Mouse (Mus musculus) liver, adult 2 months (tissue): ENCODE measurements around the gene Stk36. TPM values are rescaled to one million over a fixed set of nuclear protein-coding genes. Genes with fewer than 3 reads are reported as not detected.

Source experiments
- DNase-seq: peaks from one replicate; pipeline ENCODE4 v3.0.0-alpha.2; 2011; ENCODE audit warnings: low read depth, low spot score; ENCODE audit errors: extremely low read depth
- H3K27ac ChIP-seq: fragments of 200-500 bp; replicated peaks from 2 replicates; pipeline ENCODE4 v1.5.1; 2012; ENCODE audit warnings: low read depth, mild to moderate bottlenecking, control low read depth, inconsistent platforms, low read length; ENCODE audit not compliant: insufficient read depth
- H3K27me3 ChIP-seq: fragments of 200-500 bp; 2 replicates; pipeline ENCODE4 v1.6.1; 2012; ENCODE audit warnings: mild to moderate bottlenecking, moderate library complexity, low read length, inconsistent platforms; ENCODE audit not compliant: control insufficient read depth, insufficient read depth
- H3K36me3 ChIP-seq: fragments of 200-500 bp; 2 replicates; pipeline ENCODE4 v1.6.1; 2012; ENCODE audit warnings: low read length, inconsistent platforms; ENCODE audit not compliant: control insufficient read depth, insufficient read depth
- H3K4me1 ChIP-seq: fragments of 200-500 bp; 2 replicates; pipeline ENCODE4 v1.6.1; 2011; ENCODE audit warnings: low read length; ENCODE audit not compliant: control insufficient read depth, insufficient read depth
- H3K4me3 ChIP-seq: fragments of 200-500 bp; 2 replicates; pipeline ENCODE4 v1.5.1; 2011; ENCODE audit warnings: low read depth, mild to moderate bottlenecking, control low read depth, low read length, moderate library complexity; ENCODE audit not compliant: insufficient read depth
- H3K79me2 ChIP-seq: fragments of 200-500 bp; 2 replicates; pipeline ENCODE4 v1.6.1; 2012; ENCODE audit warnings: inconsistent platforms, mild to moderate bottlenecking, low read length, moderate library complexity; ENCODE audit not compliant: control insufficient read depth, insufficient read depth
- H3K9ac ChIP-seq: fragments of 200-500 bp; 2 replicates; pipeline ENCODE4 v1.6.1; 2012; ENCODE audit warnings: low read depth, mild to moderate bottlenecking, control low read depth, inconsistent platforms, low read length
- CTCF ChIP-seq: fragments of 200-500 bp; IDR thresholded peaks from 2 replicates; pipeline ENCODE4 v1.5.1; 2011; ENCODE audit warnings: low read depth, low read length, control low read depth
- POLR2A ChIP-seq: fragments of 200-500 bp; IDR thresholded peaks from 2 replicates; pipeline ENCODE4 v1.6.1; 2011; ENCODE audit warnings: low read length, control low read depth; ENCODE audit not compliant: insufficient read depth; ENCODE audit errors: extremely low read depth
- WGBS: fragments of 180-500 bp; shearing (Covaris S2); methylation state at CpG from one replicate; pipeline ENCODE4 v1.1.7; 2018; 5-methylcytosine and 5-hydroxymethylcytosine counted together
- polyA plus RNA-seq: library from polyadenylated mRNA; depleted of rRNA; stranded (reverse); fragments of >200 nt; gene quantifications from 2 replicates; pipeline ENCODE4 v1.2.3, GENCODE M21; 2012; rRNA removed
- total RNA-seq: library from RNA; depleted of rRNA; stranded (reverse); fragments of >200 nt; gene quantifications from 2 replicates; pipeline ENCODE4 v1.2.3, GENCODE M21; 2014; rRNA removed

The Stk36 gene
- total and polyA plus RNA-seq, 2 experiments = 0.37 to 0.84 TPM

DNA sequence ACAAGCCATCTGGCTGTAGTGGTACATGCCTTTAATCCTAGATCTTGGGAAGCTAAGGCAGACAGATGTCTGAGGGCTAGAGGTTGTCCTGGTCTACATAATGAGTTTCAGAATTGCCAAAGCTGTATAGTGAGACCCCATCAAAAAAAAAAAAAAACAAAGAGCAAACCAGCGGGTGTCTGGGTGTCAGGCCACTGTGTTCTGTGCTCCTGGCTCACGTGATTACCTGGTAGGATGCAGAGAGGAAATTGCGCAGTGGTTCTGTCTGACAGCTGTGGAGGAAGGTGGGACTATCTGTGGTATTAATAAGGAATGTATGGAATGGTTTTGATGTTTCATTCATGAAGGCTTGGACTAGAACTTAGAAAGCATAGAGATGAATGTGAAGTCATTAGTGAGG, 75.6 kb downstream of the Stk36 start:
- H3K4me1 ChIP-seq = no peaks in the 10 kb centered on the region
- WGBS = 94% methylated on average over 3 of the region's 3 CpGs
- DNase-seq = no peak

DNA sequence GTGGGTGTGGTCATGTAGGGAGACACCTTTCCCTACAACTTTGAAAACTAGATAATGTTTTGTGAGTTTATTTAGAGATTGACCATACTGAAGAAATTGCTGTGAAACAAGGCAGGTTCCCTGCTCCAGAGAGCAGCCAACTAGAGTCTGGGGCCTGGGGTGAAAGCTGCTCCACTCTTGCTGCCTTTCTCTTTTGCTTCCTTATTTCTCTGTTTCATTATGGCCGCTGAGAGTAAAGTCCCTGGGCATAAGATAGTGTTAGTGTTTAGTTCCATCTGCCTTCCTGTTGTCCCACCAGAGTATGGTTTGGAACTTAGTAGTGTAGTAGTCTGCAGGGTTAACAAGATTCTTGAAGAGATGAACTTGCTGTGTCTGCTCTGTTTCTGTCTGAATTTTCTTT, 76.6 kb downstream of the Stk36 start:
- TF ChIP-seq CTCF (no peak), POLR2A (no peak)
- Histone ChIP-seq H3K79me2 (no peaks in the 10 kb centered on the region), H3K4me3 (no peak overlapping the region), H3K4me1 (no peaks in the 10 kb centered on the region), H3K36me3 (peaks cover 18% of the 10 kb centered on the region), H3K9ac (no peak overlapping the region), H3K27me3 (no peaks in the 10 kb centered on the region), H3K27ac (no peak overlapping the region)
- WGBS = 77% methylated on average over 1 of the region's 1 CpGs
- no peak for DNase-seq

More for the DNA sequence above, 75.6 kb downstream of the Stk36 start:
- peaks cover 17% of the 10 kb centered on the region for H3K36me3 ChIP-seq
- no peaks in the 10 kb centered on the region for H3K27me3 ChIP-seq
- TF ChIP-seq POLR2A = no peak
- TF ChIP-seq CTCF = no peak
- H3K4me3 ChIP-seq = no peak overlapping the region
- no peak overlapping the region for H3K9ac ChIP-seq
- H3K79me2 ChIP-seq = no peaks in the 10 kb centered on the region
- no peak overlapping the region for H3K27ac ChIP-seq

Other genes with a start within 250 kb of the Stk36 start
- gene Catip, start 239.3 kb upstream of the Stk36 start, total RNA-seq = 0.09 TPM in 1 of 2 replicates, not detected in the other
- gene Catip, start 239.3 kb upstream of the Stk36 start, polyA plus RNA-seq = 0.09 TPM in 1 of 2 replicates, not detected in the other
- gene Slc11a1, start 226.2 kb upstream of the Stk36 start, total RNA-seq = 17.5 and 23.4 TPM in 2 replicates
- 10.8 and 21.4 TPM in 2 replicates for gene Slc11a1, start 226.2 kb upstream of the Stk36 start, polyA plus RNA-seq
- 27.1 and 41.9 TPM in 2 replicates for gene Ctdsp1, start 209.9 kb upstream of the Stk36 start, total RNA-seq
- 167 and 185 TPM in 2 replicates for gene Ctdsp1, start 209.9 kb upstream of the Stk36 start, polyA plus RNA-seq
- 0.13 and 0.18 TPM in 2 replicates for gene Vil1, start 192.1 kb upstream of the Stk36 start, total RNA-seq
- gene Vil1, start 192.1 kb upstream of the Stk36 start, polyA plus RNA-seq = 0.22 and 0.26 TPM in 2 replicates
- 8.5 and 10.5 TPM in 2 replicates for gene Cnot9, start 95.4 kb upstream of the Stk36 start, total RNA-seq
- 9.6 and 10.7 TPM in 2 replicates for gene Cnot9, start 95.4 kb upstream of the Stk36 start, polyA plus RNA-seq
- not detected in 2 replicates for gene Plcd4, start 58.6 kb upstream of the Stk36 start, total RNA-seq
- not detected in 2 replicates for gene Plcd4, start 58.6 kb upstream of the Stk36 start, polyA plus RNA-seq
- gene Usp37, start 57.2 kb upstream of the Stk36 start, total RNA-seq = 5.3 and 8.8 TPM in 2 replicates
- 1.0 and 1.4 TPM in 2 replicates for gene Usp37, start 57.2 kb upstream of the Stk36 start, polyA plus RNA-seq
- gene Zfp142, start 13.2 kb upstream of the Stk36 start, total RNA-seq = 2.0 and 2.6 TPM in 2 replicates
- gene Zfp142, start 13.2 kb upstream of the Stk36 start, polyA plus RNA-seq = 2.9 and 4.7 TPM in 2 replicates
- 11.6 and 12.4 TPM in 2 replicates for gene Bcs1l, start 13.2 kb upstream of the Stk36 start, total RNA-seq
- 17.8 and 18.3 TPM in 2 replicates for gene Bcs1l, start 13.2 kb upstream of the Stk36 start, polyA plus RNA-seq
- gene Rnf25, start within 50 bp of the Stk36 start, total RNA-seq = 11.9 and 13.5 TPM in 2 replicates
- gene Rnf25, start within 50 bp of the Stk36 start, polyA plus RNA-seq = 28.0 and 34.8 TPM in 2 replicates
- 8.6 and 11.1 TPM in 2 replicates for gene Ttll4, start 60.3 kb downstream of the Stk36 start, total RNA-seq
- 4.5 and 9.1 TPM in 2 replicates for gene Ttll4, start 60.3 kb downstream of the Stk36 start, polyA plus RNA-seq
- 501 and 607 TPM in 2 replicates for gene Cyp27a1, start 112.1 kb downstream of the Stk36 start, total RNA-seq
- 223 and 259 TPM in 2 replicates for gene Cyp27a1, start 112.1 kb downstream of the Stk36 start, polyA plus RNA-seq
- 0.07 and 0.28 TPM in 2 replicates for gene Prkag3, start 147.8 kb downstream of the Stk36 start, total RNA-seq
- gene Prkag3, start 147.8 kb downstream of the Stk36 start, polyA plus RNA-seq = 0.02 TPM in 1 of 2 replicates, not detected in the other
- gene Wnt6, start 170.4 kb downstream of the Stk36 start, total RNA-seq = not detected in 2 replicates
- 0.05 and 0.28 TPM in 2 replicates for gene Wnt6, start 170.4 kb downstream of the Stk36 start, polyA plus RNA-seq
- gene Wnt10a, start 190.1 kb downstream of the Stk36 start, total RNA-seq = 1.0 TPM in 1 of 2 replicates, not detected in the other
- gene Wnt10a, start 190.1 kb downstream of the Stk36 start, polyA plus RNA-seq = not detected in 2 replicates